Mouse (Mus musculus) hindbrain, embryonic 13.5 days (tissue): Measurements from ENCODE around the gene Mbip. TPM values are rescaled to one million over a fixed set of nuclear protein-coding genes. Genes with fewer than 3 reads are reported as not detected.

Experiments
- ATAC-seq: fragments of 200-750 bp; cut with Nextera tagmentation; 2 replicates; pipeline ENCODE4 v1.8.0; 2017; ENCODE audit warnings: moderate TSS enrichment; ENCODE audit not compliant: low FRiP score
- H3K27ac ChIP-seq: fragments of 300-500 bp; sonication (generic); 2 replicates; pipeline ENCODE4 v1.5.1; 2015; ENCODE audit warnings: inconsistent platforms, mild to moderate bottlenecking, moderate library complexity
- H3K27me3 ChIP-seq: fragments of 300-500 bp; sonication (generic); 2 replicates; pipeline ENCODE4 v1.6.1; 2015; ENCODE audit warnings: mild to moderate bottlenecking, inconsistent platforms
- H3K36me3 ChIP-seq: fragments of 300-500 bp; sonication (generic); 2 replicates; pipeline ENCODE4 v1.6.1; 2015; ENCODE audit warnings: mild to moderate bottlenecking, inconsistent platforms
- H3K4me1 ChIP-seq: fragments of 300-500 bp; sonication (generic); replicated peaks from 2 replicates; pipeline ENCODE4 v1.6.1; 2015; ENCODE audit warnings: inconsistent platforms
- H3K4me2 ChIP-seq: fragments of 300-500 bp; sonication (generic); 2 replicates; pipeline ENCODE4 v1.6.1; 2015; ENCODE audit warnings: inconsistent platforms, mild to moderate bottlenecking, moderate library complexity
- H3K4me3 ChIP-seq: fragments of 300-500 bp; sonication (generic); 2 replicates; pipeline ENCODE4 v1.5.1; 2015; ENCODE audit warnings: mild to moderate bottlenecking, inconsistent platforms
- H3K9ac ChIP-seq: fragments of 300-500 bp; sonication (generic); 2 replicates; pipeline ENCODE4 v1.6.1; 2015; ENCODE audit warnings: mild to moderate bottlenecking, inconsistent platforms
- H3K9me3 ChIP-seq: fragments of 300-500 bp; sonication (generic); 2 replicates; pipeline ENCODE4 v1.6.1; 2016; ENCODE audit warnings: inconsistent platforms
- WGBS: fragments of 180-500 bp; shearing (Covaris S2); methylation state at CpG from one replicate; pipeline ENCODE4 v1.1.7; 2015; 5-methylcytosine and 5-hydroxymethylcytosine counted together
- polyA plus RNA-seq: library from polyadenylated mRNA; unstranded; fragments of >200 nt; fragmentation: Nextera tagmentation; extraction: Ambion mirVana; gene quantifications from 2 replicates; pipeline ENCODE4 v1.2.1, GENCODE M21; 2015

The Mbip gene
- 45.7 and 49.3 TPM in 2 replicates for polyA plus RNA-seq

DNA sequence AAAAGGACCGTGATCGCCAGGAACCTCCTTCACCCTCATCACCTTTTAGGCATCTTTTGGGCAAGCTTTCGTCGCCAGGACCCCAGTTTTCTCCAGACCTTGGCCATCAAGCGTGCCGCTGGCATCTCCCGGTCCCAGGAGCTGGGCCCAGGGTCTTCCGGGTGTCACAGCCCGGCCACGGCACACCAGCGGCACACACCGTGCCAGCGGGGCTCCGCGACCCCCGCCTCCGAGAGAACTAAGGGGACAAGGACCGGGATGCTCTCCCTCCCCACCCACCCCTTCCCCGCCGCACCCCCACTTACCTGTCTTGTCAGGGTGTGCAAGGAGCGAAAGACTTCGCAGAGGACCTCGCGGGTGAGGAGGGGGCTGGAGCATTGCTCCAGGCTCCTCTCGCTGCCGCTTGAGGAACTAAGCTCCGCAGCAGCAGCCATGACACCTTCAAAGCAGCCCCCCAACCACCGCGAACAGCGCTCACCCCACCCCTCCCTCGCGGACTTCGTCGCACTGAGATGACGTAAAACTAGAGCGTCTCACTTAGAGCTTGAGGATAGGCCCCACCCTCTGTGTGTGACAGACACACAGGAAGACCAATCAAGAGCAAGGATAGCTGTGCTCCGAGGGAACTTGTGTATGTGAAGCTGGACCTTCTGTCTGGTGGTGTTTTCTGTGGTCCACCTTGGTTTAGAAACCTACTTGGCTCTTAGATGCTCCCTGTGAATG lies at the start of gene Mbip:
Gene Mbip, minus strand, starts transcription at position 528 of the 723 bp plus-strand sequence.
- H3K4me1 ChIP-seq = 0 out of 2 replicates have a peak, but pooled peaks cover 4% of the 10 kb centered on the region
- peak within 1 kb of the TSS; percentile 59 for H3K4me2 ChIP-seq
- peak; percentile 100 for ATAC-seq
- WGBS = under 1% methylated on average over 37 of the region's 37 CpGs
- no peaks in the 10 kb centered on the region for H3K36me3 ChIP-seq
- H3K9me3 ChIP-seq = no peaks in the 10 kb centered on the region
- H3K27ac ChIP-seq = peak within 1 kb of the TSS; percentile 88
- H3K4me3 ChIP-seq = peak within 1 kb of the TSS; percentile 74
- no peaks in the 10 kb centered on the region for H3K27me3 ChIP-seq
- H3K9ac ChIP-seq = peak within 1 kb of the TSS; percentile 91

DNA sequence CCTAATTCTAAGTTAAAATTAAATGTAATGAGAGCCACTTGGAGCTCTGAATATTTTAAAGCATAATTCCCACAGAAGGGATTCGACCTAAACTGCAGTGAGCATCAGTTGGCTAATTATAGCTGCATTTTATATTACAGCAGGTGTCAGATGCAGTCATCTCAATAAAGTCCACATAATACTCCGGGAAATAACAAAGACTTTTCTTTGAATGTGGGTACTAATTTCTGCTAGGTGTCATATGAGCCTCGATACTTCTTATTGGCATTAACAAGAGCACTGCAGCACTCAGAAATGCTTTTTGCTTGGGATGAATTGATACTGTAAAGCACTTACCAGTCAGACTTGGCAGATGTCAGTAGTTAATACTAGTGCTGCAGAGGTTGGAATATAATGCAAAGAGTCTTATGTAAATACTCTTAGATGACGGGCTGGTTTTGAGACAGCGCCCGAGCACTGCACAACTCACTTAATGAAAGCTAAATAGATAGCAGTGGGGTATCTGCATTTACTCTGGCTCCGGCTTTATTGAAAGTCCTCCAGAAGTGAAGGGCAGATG lies 42.0 kb upstream of the Mbip start:
- Histone ChIP-seq H3K4me3 (no peak overlapping the region), H3K36me3 (no peaks in the 10 kb centered on the region), H3K27me3 (no peaks in the 10 kb centered on the region), H3K4me2 (peak overlapping the region; percentile 19), H3K9me3 (no peaks in the 10 kb centered on the region), H3K9ac (no peak overlapping the region), H3K27ac (no peak overlapping the region), H3K4me1 (peaks cover 17% of the 10 kb centered on the region)
- no peak; the same call in 1 of the 2 replicates for ATAC-seq
- 41% methylated on average over 7 of the region's 7 CpGs for WGBS

DNA sequence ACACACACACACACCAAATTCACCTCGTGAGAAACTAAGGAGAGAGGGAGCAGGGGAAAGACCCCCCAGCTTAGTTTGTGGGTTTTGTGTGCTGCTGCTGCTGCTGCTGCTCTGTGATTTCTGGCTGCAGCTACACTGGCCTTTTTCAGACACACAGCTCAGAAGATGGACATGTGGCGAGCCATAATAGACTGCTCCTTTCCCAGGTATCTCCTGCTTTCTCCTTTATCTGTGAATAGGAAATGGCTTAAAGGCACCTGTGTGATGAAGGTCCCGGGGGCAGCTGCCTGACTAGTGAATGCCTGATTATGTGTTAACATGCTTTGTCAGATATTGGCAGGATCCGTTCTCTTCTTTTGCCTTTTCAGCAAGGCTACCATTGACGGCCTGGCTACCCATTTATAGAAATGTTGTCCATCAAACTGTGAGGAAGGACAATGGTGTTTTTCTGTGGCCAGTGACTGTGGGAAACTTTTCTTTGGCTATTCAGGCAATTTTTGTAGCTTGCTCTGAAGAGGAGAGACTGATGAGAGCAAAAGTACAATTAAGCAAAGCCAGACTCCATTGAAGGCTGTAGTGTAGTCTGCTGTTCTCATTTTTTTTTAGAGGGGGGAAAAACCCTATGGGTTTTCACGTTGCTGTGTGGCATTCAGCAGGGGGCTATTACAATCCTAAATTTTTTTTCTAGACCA lies 41.4 kb upstream of the Mbip start:
- Histone ChIP-seq H3K4me2 (peak overlapping the region; percentile 19; the same call in 1 of the 2 replicates), H3K27me3 (no peaks in the 10 kb centered on the region), H3K9me3 (no peaks in the 10 kb centered on the region), H3K9ac (0 out of 2 replicates have a peak overlapping the region, but pooled peaks have one; percentile 24), H3K27ac (no peak overlapping the region), H3K4me1 (peaks cover 17% of the 10 kb centered on the region), H3K4me3 (no peak overlapping the region), H3K36me3 (no peaks in the 10 kb centered on the region)
- peak; percentile 39; the same call in 1 of the 2 replicates for ATAC-seq
- 10% methylated on average over 6 of the region's 6 CpGs for WGBS

DNA sequence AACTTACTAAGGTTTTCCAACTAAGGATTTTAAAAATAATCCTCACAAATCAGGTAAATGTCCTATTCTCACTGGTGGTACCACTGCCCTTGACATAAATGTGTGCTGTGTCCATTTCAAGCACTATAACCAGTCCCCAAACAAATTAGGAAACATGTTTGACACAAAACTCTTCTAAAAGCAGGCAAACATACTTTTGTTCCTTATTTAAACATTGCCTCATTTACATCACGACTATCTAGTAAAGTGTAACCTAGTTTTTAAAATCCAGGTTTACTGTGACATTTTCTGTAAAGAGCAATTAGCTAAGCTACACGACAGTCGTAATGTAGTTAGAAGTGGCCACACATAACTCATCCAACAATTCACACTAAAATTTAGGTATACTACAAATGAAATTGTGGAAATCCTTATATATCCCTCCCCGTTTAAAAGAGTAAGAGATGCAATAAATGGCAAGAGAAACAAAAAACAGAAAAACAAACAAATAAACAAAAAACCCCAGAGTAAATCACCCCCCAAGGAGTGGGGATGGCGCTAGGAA lies 851 bp downstream of the Mbip start:
- H3K9ac ChIP-seq = peak overlapping the region; percentile 91
- H3K4me2 ChIP-seq = peak overlapping the region; percentile 59
- 5% methylated on average over 5 of the region's 5 CpGs for WGBS
- peak overlapping the region; percentile 74 for H3K4me3 ChIP-seq
- 0 out of 2 replicates have a peak, but pooled peaks cover 4% of the 10 kb centered on the region for H3K4me1 ChIP-seq
- H3K27ac ChIP-seq = peak overlapping the region; percentile 88; the same call in 1 of the 2 replicates
- ATAC-seq = no peak
- H3K27me3 ChIP-seq = no peaks in the 10 kb centered on the region
- no peaks in the 10 kb centered on the region for H3K36me3 ChIP-seq
- no peaks in the 10 kb centered on the region for H3K9me3 ChIP-seq

DNA sequence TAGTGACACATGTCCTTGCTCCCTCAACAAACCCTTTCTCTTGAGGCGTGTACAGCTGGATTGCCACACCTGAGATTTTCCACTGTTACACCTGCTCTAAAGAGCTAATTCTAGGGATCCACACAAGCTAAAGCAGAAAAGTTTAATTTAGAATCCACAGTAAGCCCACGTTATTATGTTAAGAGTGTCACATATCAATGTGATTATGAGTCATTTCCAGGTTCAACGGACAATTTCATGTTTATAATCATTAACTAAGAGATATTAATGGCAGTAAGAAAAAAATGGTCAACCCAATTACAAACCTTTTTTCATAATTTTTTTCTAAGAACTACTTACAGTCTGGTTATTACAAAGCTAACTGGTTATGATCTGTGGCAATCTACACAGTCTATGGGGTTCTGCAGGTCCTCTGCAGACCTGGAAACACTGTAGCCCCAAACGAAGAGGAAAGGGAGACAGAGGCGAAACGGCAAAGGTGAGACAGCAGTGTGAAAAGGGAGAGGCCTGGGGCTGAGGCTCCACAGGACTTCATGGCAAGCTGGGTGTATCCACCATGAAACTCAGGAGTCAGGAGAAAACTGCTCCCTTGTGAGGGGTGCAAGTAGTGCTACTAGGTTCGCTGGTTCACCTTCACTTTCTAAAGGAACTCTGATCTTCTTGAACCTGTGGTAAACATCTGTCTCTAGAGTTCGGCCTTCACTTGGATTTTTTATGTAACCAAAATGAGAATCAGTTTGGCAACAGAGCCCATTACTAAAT lies 6.2 kb downstream of the Mbip start:
- H3K27ac ChIP-seq = no peak overlapping the region
- WGBS = 76% methylated on average over 8 of the region's 8 CpGs
- no peak for ATAC-seq

DNA sequence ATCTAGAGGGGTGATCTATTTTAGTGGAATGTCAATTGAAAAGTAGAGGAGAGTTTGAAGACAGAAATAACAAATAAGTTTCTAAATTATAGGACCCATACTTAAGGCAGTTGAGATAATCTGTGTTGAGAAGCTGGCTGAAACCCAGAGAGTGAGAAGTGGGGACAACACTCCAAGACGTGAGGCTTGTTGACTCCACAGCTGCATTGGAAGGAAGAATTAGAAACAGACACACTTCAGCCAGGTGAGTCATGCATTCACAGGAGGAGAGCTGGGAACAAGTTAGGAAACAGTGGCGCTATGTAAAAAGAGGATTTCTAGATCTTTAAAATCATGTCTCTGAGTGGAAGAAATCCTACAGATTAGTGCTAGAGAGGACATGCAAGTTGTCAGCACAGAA lies 12.2 kb downstream of the Mbip start:
- no peaks in the 10 kb centered on the region for H3K9me3 ChIP-seq
- H3K36me3 ChIP-seq = peaks cover 65% of the 10 kb centered on the region
- H3K27me3 ChIP-seq = no peaks in the 10 kb centered on the region
- ATAC-seq = no peak
- no peak overlapping the region for H3K4me3 ChIP-seq
- no peak overlapping the region for H3K4me2 ChIP-seq
- 94% methylated on average over 2 of the region's 2 CpGs for WGBS
- H3K27ac ChIP-seq = no peak overlapping the region
- no peaks in the 10 kb centered on the region for H3K4me1 ChIP-seq
- H3K9ac ChIP-seq = no peak overlapping the region

More for the DNA sequence above, 6.2 kb downstream of the Mbip start:
- no peak overlapping the region for H3K4me3 ChIP-seq
- H3K9me3 ChIP-seq = no peaks in the 10 kb centered on the region
- H3K36me3 ChIP-seq = peaks cover 23% of the 10 kb centered on the region
- H3K9ac ChIP-seq = no peak overlapping the region
- H3K4me1 ChIP-seq = no peaks in the 10 kb centered on the region
- H3K27me3 ChIP-seq = no peaks in the 10 kb centered on the region
- no peak overlapping the region for H3K4me2 ChIP-seq

DNA sequence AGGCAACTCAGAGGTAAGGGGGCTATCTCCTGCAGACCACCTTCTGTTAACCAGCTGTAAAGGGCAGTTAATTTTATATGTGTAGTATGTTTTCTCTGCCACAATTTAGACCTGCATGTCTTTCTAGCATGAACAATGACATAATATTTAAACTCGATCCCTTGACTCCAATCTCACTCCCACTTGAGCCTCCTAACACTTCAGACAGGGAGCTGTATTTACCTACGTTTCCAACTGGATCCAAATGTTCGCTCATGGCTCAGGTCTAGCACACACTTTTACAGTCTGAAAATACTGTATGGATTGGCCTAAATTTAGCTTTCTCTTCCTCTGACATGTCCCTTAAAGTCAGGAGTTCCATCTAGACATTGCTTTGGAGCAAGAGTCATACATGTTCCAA lies 13.2 kb downstream of the Mbip start:
- 95% methylated on average over 3 of the region's 3 CpGs for WGBS

DNA sequence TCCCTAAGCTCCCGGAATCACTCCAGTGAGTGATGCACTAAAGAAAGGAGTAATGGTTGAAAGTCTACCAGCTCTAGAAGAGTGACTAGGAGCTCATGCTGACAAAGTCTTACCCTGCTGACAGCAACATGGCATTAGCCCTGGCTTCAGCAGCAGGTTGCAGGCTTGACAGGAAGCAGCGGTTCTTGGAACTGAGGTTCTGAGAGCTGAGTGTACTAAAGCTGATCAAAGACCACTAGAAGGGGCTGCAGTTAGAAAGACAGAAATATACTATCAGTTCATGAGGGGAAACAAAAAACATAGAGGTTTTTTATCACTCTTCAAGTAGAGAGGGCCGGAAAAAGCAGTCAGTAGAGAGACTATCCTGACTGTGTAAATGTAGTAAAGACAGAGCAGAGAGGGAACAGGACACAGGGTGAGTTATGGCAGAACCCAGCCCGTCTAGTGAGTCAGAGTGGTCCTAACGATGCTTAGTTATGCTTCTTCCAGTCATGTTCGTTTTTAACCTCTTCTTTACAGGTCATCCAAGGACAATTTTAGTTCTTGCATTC lies 18.2 kb downstream of the Mbip start:
- H3K4me1 ChIP-seq = no peaks in the 10 kb centered on the region
- no peaks in the 10 kb centered on the region for H3K9me3 ChIP-seq
- 95% methylated on average over 6 of the region's 6 CpGs for WGBS
- no peak for ATAC-seq
- no peaks in the 10 kb centered on the region for H3K27me3 ChIP-seq
- no peak overlapping the region for H3K9ac ChIP-seq
- H3K4me3 ChIP-seq = no peak overlapping the region
- peaks cover 57% of the 10 kb centered on the region for H3K36me3 ChIP-seq
- no peak overlapping the region for H3K4me2 ChIP-seq
- no peak overlapping the region for H3K27ac ChIP-seq

More for the DNA sequence above, 13.2 kb downstream of the Mbip start:
- ATAC-seq = no peak
- no peaks in the 10 kb centered on the region for H3K27me3 ChIP-seq
- no peaks in the 10 kb centered on the region for H3K4me1 ChIP-seq
- H3K4me3 ChIP-seq = no peak overlapping the region
- no peak overlapping the region for H3K4me2 ChIP-seq
- no peak overlapping the region for H3K27ac ChIP-seq
- no peaks in the 10 kb centered on the region for H3K9me3 ChIP-seq
- H3K36me3 ChIP-seq = peaks cover 73% of the 10 kb centered on the region
- H3K9ac ChIP-seq = no peak overlapping the region

DNA sequence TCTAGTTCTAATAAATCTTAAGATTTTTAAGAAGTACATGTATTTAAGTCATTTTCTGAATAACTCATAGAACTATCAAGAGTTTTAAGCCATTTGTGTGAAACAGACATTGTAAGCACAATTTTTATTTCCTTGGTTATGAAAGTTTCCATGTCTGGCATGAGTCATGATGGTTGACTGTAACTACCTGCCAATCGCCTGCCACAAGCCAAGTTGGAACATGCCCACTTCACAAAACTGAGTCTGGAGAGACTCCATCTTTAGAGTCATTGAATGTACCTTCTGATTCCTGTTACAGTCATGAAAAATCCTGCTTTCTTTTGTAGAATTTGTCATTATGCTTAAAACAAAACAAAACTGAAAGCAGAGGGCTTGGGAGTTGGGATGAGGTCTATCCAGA lies 19.8 kb downstream of the Mbip start:
- no peak overlapping the region for H3K4me3 ChIP-seq
- no peak for ATAC-seq
- H3K4me2 ChIP-seq = no peak overlapping the region
- H3K36me3 ChIP-seq = peaks cover 46% of the 10 kb centered on the region
- no peaks in the 10 kb centered on the region for H3K9me3 ChIP-seq
- H3K27me3 ChIP-seq = no peaks in the 10 kb centered on the region
- H3K4me1 ChIP-seq = no peaks in the 10 kb centered on the region
- no peak overlapping the region for H3K9ac ChIP-seq
- no peak overlapping the region for H3K27ac ChIP-seq
- WGBS = 96% methylated on average over 1 of the region's 1 CpGs

DNA sequence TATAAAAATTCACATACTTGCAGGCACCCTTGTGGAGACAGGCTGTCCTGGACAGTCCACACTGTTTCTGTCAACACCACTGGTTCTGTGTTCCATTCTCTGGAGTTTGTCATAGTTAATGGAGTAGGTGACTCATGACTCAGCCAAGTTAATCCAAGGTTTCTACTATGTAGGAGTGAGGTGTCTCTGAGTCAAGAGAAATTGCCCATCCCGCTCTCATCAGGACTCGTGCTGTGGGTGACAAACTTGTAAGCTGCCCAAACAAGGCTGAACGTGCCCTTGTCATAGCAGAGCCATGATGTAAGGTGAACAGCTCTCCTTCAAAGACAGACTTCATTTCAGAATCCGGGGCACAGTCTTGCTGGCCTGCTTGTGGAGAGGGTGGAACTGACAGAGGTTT lies 26.8 kb downstream of the Mbip start:
- Histone ChIP-seq H3K4me2 (no peak overlapping the region), H3K27me3 (no peaks in the 10 kb centered on the region), H3K4me3 (no peak overlapping the region), H3K9ac (no peak overlapping the region), H3K27ac (no peak overlapping the region), H3K4me1 (no peaks in the 10 kb centered on the region), H3K9me3 (no peaks in the 10 kb centered on the region), H3K36me3 (no peaks in the 10 kb centered on the region)
- ATAC-seq = no peak
- WGBS = 85% methylated on average over 4 of the region's 4 CpGs

DNA sequence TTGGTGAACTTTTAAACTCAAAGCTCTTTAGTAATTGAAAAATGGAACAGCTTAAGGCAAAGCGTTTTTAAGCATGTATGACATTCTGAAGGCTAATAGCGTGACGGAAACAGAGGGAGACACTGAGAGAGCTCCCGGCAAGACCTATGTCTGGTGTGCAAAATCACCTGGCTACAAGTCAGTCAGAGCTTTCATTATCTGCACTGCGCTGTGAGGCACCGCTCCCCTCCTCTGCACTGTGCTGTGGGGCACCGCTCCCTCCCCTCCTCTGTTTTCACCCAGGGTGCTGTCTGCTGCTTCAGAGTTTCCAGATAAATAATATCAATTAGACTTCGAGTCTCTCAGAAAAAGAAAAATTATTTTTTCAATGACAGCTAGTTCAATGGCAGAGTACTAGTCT lies 27.6 kb downstream of the Mbip start:
- 79% methylated on average over 8 of the region's 8 CpGs for WGBS
- Histone ChIP-seq H3K27ac (no peak overlapping the region), H3K36me3 (no peaks in the 10 kb centered on the region), H3K4me2 (no peak overlapping the region), H3K9ac (no peak overlapping the region), H3K27me3 (no peaks in the 10 kb centered on the region), H3K4me3 (no peak overlapping the region), H3K4me1 (no peaks in the 10 kb centered on the region), H3K9me3 (0 out of 2 replicates have a peak, but pooled peaks cover 4% of the 10 kb centered on the region)
- ATAC-seq = no peak
